Mouse (Mus musculus): Measurements from ENCODE around the gene Micu1.

GRCm38 (mm10) chr10:59790291-59790929, 88.1 kb downstream of the Micu1 start:
- TF ChIP-seq CTCF (IDR thresholded peaks at IDR 0.05; ENCODE audit: low read depth) (no peak), EP300 (IDR thresholded peaks at IDR 0.05; ENCODE audit: low read depth) (no peak)
